Mouse (Mus musculus): Measurements from ENCODE around the gene Slc4a10. TPM values are rescaled to one million over a fixed set of nuclear protein-coding genes. Genes with fewer than 3 reads are reported as not detected.
"Not testable (repeated sequence)": the region's sequence is repeated elsewhere in the genome, so short reads cannot be mapped to it uniquely, and the experiment has no call there.

The Slc4a10 gene
- polyA plus RNA-seq (2011; ENCODE audit: insufficient read depth, insufficient read length, low read depth, missing spikeins): not detected in 2 replicates

DNA sequence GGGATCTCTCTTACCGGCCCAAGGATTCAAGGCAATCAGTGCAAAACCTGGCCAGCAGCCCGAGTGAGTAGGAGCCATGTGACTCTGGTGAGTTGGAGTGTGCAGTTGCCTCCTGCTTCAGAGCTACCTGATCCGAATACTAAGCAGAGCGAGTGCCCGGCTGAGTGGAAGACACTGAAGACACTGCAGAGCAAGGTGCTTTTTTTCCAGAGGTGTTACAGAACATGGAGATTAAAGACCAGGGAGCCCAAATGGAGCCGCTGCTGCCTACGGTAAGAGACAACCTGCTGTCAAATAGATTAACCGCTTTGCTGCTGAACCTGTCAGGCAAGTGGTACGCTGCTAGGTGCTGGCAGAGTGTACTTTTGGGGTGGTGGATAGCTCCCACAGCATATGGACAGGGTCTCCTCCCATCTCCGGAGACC is at the start of gene Slc4a10:
TSS of gene Slc4a10 (plus strand) at position 42 of the 425 bp plus-strand sequence.
- no peak within 1 kb of the TSS for H3K27ac ChIP-seq (ENCODE audit: insufficient read depth, low read length)
- H3K36me3 ChIP-seq (ENCODE audit: control insufficient read depth, insufficient read depth, low read length, poor library complexity, severe bottlenecking): no peaks in the 10 kb centered on the region
- H3K27me3 ChIP-seq (ENCODE audit: control insufficient read depth, insufficient read depth, low read length, poor library complexity, severe bottlenecking): no peaks in the 10 kb centered on the region; the same call in 1 of the 2 replicates
- H3K4me3 ChIP-seq (ENCODE audit: low read depth, low read length): peak within 1 kb of the TSS; percentile 11; the same call in 1 of the 2 replicates
- no peak within 1 kb of the TSS for H3K9ac ChIP-seq (ENCODE audit: low read depth, poor library complexity, severe bottlenecking)
- no peak for TF ChIP-seq CTCF (IDR thresholded peaks at IDR 0.05; ENCODE audit: low read depth, low read length)
- TF ChIP-seq EP300 (IDR thresholded peaks at IDR 0.05; ENCODE audit: insufficient read depth, low read depth, low read length): no peak
- no peak for TF ChIP-seq POLR2A (IDR thresholded peaks at IDR 0.05; ENCODE audit: insufficient read depth, low read length)
- no peaks in the 10 kb centered on the region for H3K4me1 ChIP-seq (ENCODE audit: control insufficient read depth, insufficient read depth, low read length)
- H3K9me3 ChIP-seq (replicated peaks; ENCODE audit: control insufficient read depth, insufficient read depth, low read length, poor library complexity, severe bottlenecking): no peaks in the 10 kb centered on the region

DNA sequence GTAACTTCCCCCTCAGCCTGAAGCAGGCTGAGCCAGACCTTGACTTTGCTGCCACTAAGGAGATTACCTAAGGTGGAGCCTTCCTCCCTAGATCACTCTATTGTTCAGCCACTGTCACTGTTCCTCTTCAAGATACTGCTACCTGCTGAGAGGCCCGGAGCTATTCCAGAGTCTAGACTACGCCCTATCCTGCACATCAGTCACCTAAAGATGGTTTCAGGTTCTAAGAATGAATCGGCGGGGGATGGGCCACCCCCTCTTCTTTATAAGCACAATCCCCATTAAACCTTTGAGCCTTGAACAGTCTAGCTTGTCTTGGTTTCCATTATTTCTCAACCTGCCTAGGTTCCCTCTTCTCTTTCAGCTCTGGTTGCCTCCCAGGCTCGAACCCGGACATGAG is 45.0 kb upstream of the Slc4a10 start:
- TF ChIP-seq EP300 (IDR thresholded peaks at IDR 0.05; ENCODE audit: insufficient read depth, low read depth, low read length): 0 out of 2 replicates have a peak, but pooled peaks have one; percentile 5
- not testable (repeated sequence) for H3K4me3 ChIP-seq (ENCODE audit: low read depth, low read length); H3K4me1 ChIP-seq (ENCODE audit: control insufficient read depth, insufficient read depth, low read length); H3K27me3 ChIP-seq (ENCODE audit: control insufficient read depth, insufficient read depth, low read length, poor library complexity, severe bottlenecking); H3K9ac ChIP-seq (ENCODE audit: low read depth, poor library complexity, severe bottlenecking); H3K36me3 ChIP-seq (ENCODE audit: control insufficient read depth, insufficient read depth, low read length, poor library complexity, severe bottlenecking); H3K9me3 ChIP-seq (replicated peaks; ENCODE audit: control insufficient read depth, insufficient read depth, low read length, poor library complexity, severe bottlenecking)
- H3K27ac ChIP-seq (ENCODE audit: insufficient read depth, low read length): peak overlapping the region; percentile 79; the same call in 1 of the 2 replicates

DNA sequence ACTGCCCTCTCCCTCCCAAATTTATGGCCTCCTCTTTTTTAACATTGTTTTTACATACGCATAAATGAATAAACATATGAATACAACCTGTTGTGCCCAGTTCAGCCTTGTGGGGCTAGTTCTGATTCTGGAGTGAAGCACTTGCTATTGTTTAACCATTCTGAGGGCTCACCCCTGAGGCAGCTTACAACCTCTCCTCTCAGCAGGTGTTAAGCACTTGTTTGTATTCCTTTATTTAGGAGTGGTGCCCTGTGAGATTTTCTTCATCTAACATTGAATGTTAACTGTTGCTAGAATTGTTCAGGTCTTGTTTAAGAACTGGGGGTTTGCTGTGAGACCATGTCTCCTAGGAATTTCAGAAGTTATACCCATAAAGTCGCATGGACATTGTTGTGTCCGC is 28.1 kb upstream of the Slc4a10 start:
- Histone ChIP-seq H3K36me3 (ENCODE audit: control insufficient read depth, insufficient read depth, low read length, poor library complexity, severe bottlenecking) (no peaks in the 10 kb centered on the region), H3K4me1 (ENCODE audit: control insufficient read depth, insufficient read depth, low read length) (no peaks in the 10 kb centered on the region), H3K4me3 (ENCODE audit: low read depth, low read length) (no peak overlapping the region), H3K9ac (ENCODE audit: low read depth, poor library complexity, severe bottlenecking) (no peak overlapping the region), H3K27me3 (ENCODE audit: control insufficient read depth, insufficient read depth, low read length, poor library complexity, severe bottlenecking) (no peaks in the 10 kb centered on the region), H3K27ac (ENCODE audit: insufficient read depth, low read length) (no peak overlapping the region), H3K9me3 (replicated peaks; ENCODE audit: control insufficient read depth, insufficient read depth, low read length, poor library complexity, severe bottlenecking) (peaks cover 9% of the 10 kb centered on the region)
- TF ChIP-seq EP300 (IDR thresholded peaks at IDR 0.05; ENCODE audit: insufficient read depth, low read depth, low read length): 0 out of 2 replicates have a peak, but pooled peaks have one; percentile 9
- no peak for TF ChIP-seq CTCF (IDR thresholded peaks at IDR 0.05; ENCODE audit: low read depth, low read length)
- no peak for TF ChIP-seq POLR2A (IDR thresholded peaks at IDR 0.05; ENCODE audit: insufficient read depth, low read length)

DNA sequence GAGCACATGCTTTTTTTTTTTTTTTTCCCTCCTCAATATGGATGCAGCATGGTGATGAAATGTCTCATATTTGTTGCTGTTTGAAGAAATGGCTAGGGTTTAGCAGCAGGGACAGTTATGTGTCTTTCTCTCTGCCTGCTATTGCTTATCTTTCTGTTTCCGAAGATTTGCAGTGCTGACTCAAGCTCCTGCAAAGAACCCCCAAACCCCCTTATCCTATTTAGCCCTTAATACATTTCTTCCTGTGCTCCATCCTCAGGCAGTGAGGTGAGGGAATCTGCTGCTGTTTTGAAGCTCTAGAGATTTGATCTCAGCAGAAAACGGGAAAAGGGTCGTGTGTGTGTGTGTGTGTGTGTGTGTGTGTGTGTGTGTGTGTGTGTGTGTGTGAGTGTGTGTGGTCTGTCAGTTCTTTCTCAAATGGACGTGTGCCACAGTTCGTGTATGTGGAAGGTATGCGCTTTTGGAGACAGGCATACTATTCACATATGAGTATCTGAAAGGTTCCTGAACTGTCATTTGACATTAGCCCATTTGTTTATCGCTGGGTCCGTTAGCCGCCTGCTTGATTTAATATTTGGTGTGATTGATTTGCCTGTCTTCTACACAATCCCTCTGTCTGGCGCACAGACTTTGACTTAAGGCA is 720 bp downstream of the Slc4a10 start:
- H3K9me3 ChIP-seq (replicated peaks; ENCODE audit: control insufficient read depth, insufficient read depth, low read length, poor library complexity, severe bottlenecking): no peaks in the 10 kb centered on the region

DNA sequence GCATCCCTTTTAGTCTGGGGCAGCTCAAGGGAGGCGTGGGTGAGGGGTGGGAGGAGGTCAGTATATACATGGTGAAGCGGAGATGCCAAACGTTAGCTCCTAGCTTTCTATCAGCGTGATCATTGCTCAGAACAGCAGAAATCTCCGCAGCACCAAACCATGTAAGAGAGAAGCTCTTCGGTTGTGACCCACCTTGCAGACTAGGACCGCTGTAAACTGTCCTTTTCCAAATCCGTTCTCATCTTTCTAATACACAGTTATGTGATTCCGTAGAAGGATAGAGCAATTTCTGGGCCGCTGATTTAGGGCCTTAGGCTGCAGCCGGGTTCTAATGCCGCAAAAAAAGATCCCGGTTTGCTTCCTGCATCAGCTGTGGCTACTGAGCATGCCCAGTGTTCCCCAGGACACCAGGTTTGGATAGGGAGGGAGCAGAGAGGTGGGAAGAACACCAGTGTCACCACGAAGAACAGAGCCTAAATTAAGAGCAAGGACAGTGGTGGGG is 1.3 kb downstream of the Slc4a10 start:
- no peaks in the 10 kb centered on the region for H3K4me1 ChIP-seq (ENCODE audit: control insufficient read depth, insufficient read depth, low read length)
- no peaks in the 10 kb centered on the region; the same call in 1 of the 2 replicates for H3K27me3 ChIP-seq (ENCODE audit: control insufficient read depth, insufficient read depth, low read length, poor library complexity, severe bottlenecking)
- H3K9me3 ChIP-seq (replicated peaks; ENCODE audit: control insufficient read depth, insufficient read depth, low read length, poor library complexity, severe bottlenecking): no peaks in the 10 kb centered on the region
- no peak overlapping the region for H3K9ac ChIP-seq (ENCODE audit: low read depth, poor library complexity, severe bottlenecking)
- no peak for TF ChIP-seq CTCF (IDR thresholded peaks at IDR 0.05; ENCODE audit: low read depth, low read length)
- no peak for TF ChIP-seq EP300 (IDR thresholded peaks at IDR 0.05; ENCODE audit: insufficient read depth, low read depth, low read length)
- TF ChIP-seq POLR2A (IDR thresholded peaks at IDR 0.05; ENCODE audit: insufficient read depth, low read length): no peak
- no peak overlapping the region for H3K27ac ChIP-seq (ENCODE audit: insufficient read depth, low read length)
- no peaks in the 10 kb centered on the region for H3K36me3 ChIP-seq (ENCODE audit: control insufficient read depth, insufficient read depth, low read length, poor library complexity, severe bottlenecking)
- peak overlapping the region; percentile 11 for H3K4me3 ChIP-seq (ENCODE audit: low read depth, low read length)

More for the DNA sequence above, 720 bp downstream of the Slc4a10 start:
- no peaks in the 10 kb centered on the region; the same call in 1 of the 2 replicates for H3K27me3 ChIP-seq (ENCODE audit: control insufficient read depth, insufficient read depth, low read length, poor library complexity, severe bottlenecking)
- peak overlapping the region; percentile 11 for H3K4me3 ChIP-seq (ENCODE audit: low read depth, low read length)
- no peak for TF ChIP-seq POLR2A (IDR thresholded peaks at IDR 0.05; ENCODE audit: insufficient read depth, low read length)
- no peak for TF ChIP-seq EP300 (IDR thresholded peaks at IDR 0.05; ENCODE audit: insufficient read depth, low read depth, low read length)
- no peak for TF ChIP-seq CTCF (IDR thresholded peaks at IDR 0.05; ENCODE audit: low read depth, low read length)
- H3K4me1 ChIP-seq (ENCODE audit: control insufficient read depth, insufficient read depth, low read length): no peaks in the 10 kb centered on the region
- no peaks in the 10 kb centered on the region for H3K36me3 ChIP-seq (ENCODE audit: control insufficient read depth, insufficient read depth, low read length, poor library complexity, severe bottlenecking)
- no peak overlapping the region for H3K9ac ChIP-seq (ENCODE audit: low read depth, poor library complexity, severe bottlenecking)
- no peak overlapping the region for H3K27ac ChIP-seq (ENCODE audit: insufficient read depth, low read length)

DNA sequence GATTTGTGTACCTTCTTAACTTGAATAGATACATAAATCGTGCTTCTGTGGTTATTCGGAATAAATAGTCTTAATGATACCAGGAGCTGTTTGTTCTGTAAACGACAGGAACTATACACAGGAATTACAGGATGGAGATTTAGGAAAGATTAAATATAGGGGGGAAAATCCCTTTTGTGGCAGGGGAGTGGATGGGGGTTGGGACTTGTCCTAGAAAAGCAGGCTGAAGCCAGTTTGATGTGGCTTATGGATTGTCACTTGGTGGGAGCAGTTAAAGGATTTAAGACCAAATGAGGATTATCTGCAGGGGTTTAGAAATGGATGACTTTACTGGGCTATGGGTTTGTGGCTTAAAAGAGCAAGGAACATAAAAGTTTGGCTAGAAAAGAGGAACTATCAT is 1.9 kb downstream of the Slc4a10 start:
- no peaks in the 10 kb centered on the region for H3K9me3 ChIP-seq (replicated peaks; ENCODE audit: control insufficient read depth, insufficient read depth, low read length, poor library complexity, severe bottlenecking)
- H3K36me3 ChIP-seq (ENCODE audit: control insufficient read depth, insufficient read depth, low read length, poor library complexity, severe bottlenecking): no peaks in the 10 kb centered on the region
- H3K9ac ChIP-seq (ENCODE audit: low read depth, poor library complexity, severe bottlenecking): no peak overlapping the region
- H3K27ac ChIP-seq (ENCODE audit: insufficient read depth, low read length): no peak overlapping the region
- no peak overlapping the region for H3K4me3 ChIP-seq (ENCODE audit: low read depth, low read length)
- H3K4me1 ChIP-seq (ENCODE audit: control insufficient read depth, insufficient read depth, low read length): no peaks in the 10 kb centered on the region
- no peaks in the 10 kb centered on the region; the same call in 1 of the 2 replicates for H3K27me3 ChIP-seq (ENCODE audit: control insufficient read depth, insufficient read depth, low read length, poor library complexity, severe bottlenecking)
- TF ChIP-seq EP300 (IDR thresholded peaks at IDR 0.05; ENCODE audit: insufficient read depth, low read depth, low read length) (no peak), POLR2A (IDR thresholded peaks at IDR 0.05; ENCODE audit: insufficient read depth, low read length) (no peak), CTCF (IDR thresholded peaks at IDR 0.05; ENCODE audit: low read depth, low read length) (no peak)

Data from ES-Bruce4 (cell line).